Mouse (Mus musculus) MN1 (cell line): Measurements from ENCODE around the gene Gm28374.
"Not testable (repeated sequence)": the region's sequence is repeated elsewhere in the genome, so short reads cannot be mapped to it uniquely, and the experiment has no call there.

Source experiments
- DNase-seq: peaks from one replicate; pipeline ENCODE4 v3.0.0-alpha.2; 2016; ENCODE audit warnings: low spot score

Gene Gm28374

GRCm38 (mm10) chr19:6082156-6082555, at the start of gene Gm28374:
Gene Gm28374 (minus strand): TSS chr19:6082256.
- DNase-seq, result peak; percentile 87

- DNase-seq, result not testable (repeated sequence)
Observed at GRCm38 (mm10) chr19:6130414-6131128, 48.5 kb upstream of the Gm28374 start.

GRCm38 (mm10) chr19:6127760-6128341, 45.8 kb upstream of the Gm28374 start, which contains the start of gene Snx15:
Gene Snx15 (minus strand): TSS chr19:6128304.
- peak; percentile 94 for DNase-seq

DNA sequence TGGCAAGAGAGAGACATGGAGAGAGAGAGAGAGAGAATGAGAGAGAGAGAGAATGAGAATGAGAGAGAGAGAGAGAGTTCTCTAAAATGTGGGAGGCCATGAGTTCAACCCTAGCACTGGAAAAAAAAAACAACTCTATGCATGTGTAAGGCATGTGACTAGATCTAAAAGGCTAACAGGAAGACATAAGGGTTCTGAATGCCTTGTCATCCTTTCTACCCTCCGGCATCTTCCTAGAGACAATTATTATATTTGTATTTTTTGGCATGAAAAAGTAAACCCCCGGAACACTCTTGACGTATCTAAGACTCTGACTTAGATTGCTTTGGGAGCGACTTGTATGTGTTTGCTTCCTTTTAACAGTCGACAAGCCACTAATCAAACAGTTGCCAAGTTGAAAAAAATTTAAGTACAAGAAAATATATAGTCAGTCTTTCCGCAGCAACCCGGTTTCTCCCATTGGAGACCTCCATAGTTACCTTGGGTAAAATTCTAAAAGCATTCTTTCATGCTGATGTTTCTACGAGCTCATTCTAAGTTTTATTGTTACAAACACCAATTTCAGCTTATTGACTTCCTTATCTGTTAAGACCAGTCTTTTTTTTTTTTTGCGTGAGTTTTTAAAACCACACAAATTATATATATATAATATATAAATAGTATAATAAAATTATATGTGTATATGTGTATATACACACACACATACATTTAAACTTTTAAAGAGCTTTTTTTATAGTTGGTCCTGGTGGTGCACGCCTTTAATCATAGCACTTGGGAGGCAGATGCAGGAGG, 44.9 kb upstream of the Gm28374 start:
- DNase-seq, result no peak

DNA sequence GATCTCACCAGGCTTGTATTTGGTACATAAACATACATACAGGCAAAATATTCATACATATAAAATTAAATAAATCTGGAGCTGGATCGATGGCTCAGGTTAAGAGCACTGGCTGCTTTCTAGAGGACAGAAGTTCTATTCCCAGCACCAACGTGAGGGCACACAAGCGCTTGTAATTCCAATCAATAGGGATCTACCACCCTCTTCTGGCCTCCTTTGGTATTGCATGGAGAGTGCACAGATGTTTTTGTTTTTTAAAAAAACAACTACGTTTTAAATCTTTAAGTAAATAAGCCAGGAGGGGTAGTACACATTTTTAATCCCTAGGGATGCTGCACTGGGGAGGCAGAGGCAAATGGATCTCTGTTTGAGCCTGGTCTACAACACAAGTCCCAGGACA, 44.2 kb upstream of the Gm28374 start:
- DNase-seq, result peak; percentile 77

DNA sequence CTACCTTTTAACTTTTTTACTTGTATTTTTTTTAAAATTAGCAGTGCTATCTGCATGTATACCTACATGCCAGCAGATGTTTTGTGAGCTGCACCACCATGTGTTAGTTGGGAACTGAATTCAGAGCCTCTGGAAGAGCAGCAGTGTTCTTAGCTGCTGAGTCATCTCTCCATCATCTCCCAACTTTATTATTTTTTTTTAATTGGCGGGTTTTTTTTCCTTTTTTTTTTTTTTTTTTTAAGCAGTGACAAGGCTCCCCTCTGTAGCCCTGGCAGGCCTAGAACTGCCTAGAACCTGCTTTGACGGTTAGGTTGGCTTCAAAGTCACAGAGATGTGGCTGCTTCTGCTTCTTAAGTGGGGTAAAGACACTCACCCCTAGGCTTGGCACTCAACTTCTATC, 42.8 kb upstream of the Gm28374 start:
- DNase-seq, result no peak

GRCm38 (mm10) chr19:6123330-6123729, 41.3 kb upstream of the Gm28374 start:
- DNase-seq, result peak; percentile 91

DNA sequence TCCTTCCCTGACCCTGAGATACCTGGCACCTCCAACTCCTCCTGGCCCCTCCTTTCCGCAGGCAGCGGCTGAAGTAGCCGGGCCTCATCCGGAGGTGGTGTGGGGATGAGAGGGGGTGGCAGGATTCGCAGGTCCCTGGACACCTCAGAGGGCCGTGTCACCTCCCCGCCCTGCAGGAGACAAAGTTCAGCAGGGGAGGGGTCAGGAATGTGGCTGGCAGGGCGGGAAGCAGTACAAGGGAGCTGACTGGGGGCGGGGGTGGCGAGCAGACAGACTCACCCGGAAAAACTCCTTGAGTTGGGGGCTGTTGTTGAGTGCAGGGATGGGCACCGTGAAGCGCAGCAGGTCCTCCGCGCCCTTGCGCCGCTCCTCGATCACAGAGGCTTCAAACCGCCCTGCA, 39.7 kb upstream of the Gm28374 start:
- no peak for DNase-seq

- no peak for DNase-seq
Observed at GRCm38 (mm10) chr19:6118677-6119185, 36.7 kb upstream of the Gm28374 start.

- DNase-seq, result peak; percentile 96
Observed at GRCm38 (mm10) chr19:6117986-6118676, 36.1 kb upstream of the Gm28374 start, which contains the start of gene Sac3d1. Gene Sac3d1 (minus strand): TSS chr19:6118650.

DNA sequence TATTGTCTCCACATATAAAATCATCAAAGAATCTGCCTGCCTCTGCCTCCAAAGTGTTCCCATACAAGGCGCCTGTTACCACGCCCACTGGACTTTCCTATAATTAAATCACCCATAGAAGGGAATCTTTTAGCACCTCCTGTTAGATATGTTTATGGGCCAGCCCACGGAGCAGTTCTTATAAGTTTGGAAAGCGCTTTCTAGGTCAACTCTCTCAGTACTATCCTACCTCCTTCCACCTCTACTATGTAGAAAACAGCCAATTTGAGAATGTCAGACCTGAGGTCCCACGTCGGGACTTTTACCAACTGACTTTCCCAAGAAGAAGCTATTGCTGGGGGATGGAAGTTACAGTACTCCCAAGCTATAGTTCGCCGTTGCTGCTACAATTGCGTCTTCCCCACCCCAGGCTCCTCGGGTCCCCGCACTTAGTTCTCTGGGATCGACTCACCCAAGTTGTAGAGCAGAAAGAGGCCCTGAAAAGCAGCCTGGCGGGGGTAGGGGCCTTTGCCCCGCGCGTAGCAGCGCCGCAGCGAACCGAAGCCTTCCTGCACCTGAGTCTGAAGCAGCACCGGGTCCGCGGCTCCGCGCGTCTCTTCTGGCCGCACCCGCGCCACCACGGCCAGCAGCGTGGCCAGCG, 35.4 kb upstream of the Gm28374 start:
- peak; percentile 38 for DNase-seq

- no peak for DNase-seq
Observed at GRCm38 (mm10) chr19:6116113-6116850, 34.2 kb upstream of the Gm28374 start.

GRCm38 (mm10) chr19:6113116-6113515, 31.1 kb upstream of the Gm28374 start:
- DNase-seq, result no peak

DNA sequence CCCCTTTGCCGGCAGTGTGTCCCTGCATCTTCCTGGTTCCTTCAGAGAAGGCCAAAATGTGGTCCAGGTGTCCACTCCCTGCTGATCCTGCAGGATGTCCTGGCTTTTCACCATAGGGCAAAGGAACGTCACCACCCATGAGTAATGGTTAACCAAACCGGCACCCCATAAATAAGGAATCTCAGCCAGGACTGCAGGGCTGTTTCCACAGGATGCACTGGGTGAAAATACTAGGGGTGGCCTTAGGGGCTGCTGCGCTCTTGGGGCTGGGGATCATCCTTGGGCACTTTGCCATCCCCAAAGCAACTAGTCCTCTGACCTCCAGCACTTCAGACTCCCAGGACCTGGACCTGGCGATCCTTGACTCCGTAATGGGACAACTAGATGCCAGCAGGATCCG, 23.5 kb upstream of the Gm28374 start, which contains the start of gene Naaladl1:
TSS of gene Naaladl1 (plus strand) at position 197 of the 400 bp plus-strand sequence.
- no peak for DNase-seq

GRCm38 (mm10) chr19:6104476-6104875, 22.4 kb upstream of the Gm28374 start:
- peak; percentile 51 for DNase-seq

DNA sequence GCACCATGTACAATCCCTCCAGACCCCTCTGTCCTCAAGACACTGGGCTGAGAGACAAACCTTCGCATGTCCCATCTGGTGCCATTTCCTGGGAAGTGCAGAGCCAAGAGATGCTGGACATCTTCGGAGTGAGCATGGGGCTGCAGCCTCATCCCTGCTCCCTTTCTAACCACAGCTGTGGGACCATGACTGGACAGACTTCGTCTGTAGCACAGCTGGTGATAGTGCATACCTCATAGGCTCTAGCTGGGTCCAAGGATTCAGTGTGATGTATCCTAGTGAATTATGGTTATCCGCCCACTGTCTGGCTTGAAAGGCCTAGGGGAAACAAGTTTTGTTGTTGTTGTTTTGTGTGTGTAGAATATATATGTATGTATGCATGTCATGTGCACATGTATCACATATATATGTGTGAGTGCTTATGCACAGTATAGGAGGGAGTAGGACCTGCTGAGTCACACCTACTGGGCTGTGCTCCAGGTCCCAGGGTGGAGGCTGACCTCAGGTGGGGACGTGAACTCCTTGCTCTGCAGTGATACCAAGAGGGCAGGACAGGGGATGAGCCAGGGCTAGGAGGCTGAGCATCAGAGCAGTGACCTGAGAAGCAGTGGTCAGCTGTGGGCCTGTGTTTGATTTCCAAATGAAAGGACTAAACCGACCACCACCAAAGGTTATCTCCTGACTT, 20.3 kb upstream of the Gm28374 start:
- DNase-seq, result no peak

DNA sequence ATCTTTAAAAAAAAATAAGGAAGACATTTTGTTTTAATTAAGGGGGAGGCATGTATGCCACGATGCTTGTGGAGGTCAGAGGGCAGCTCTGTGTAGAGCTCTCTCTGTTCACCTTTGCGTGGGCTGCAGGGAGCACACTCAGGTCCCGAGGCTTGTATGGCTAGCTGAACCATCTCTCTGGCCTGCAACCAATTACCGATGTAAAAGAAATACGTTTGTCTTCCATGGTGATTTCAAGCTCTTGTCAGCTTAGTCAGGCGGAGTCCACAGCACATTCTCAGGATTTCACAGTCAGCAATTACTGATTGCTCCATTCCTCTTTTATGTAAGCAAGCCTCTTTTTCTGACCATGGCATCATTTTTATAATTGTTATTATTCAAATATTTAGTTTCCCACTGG, 19.1 kb upstream of the Gm28374 start:
- no peak for DNase-seq

- DNase-seq, result no peak
Observed at GRCm38 (mm10) chr19:6097847-6098246, 15.8 kb upstream of the Gm28374 start.

- no peak for DNase-seq
Observed at GRCm38 (mm10) chr19:6094119-6094518, 12.1 kb upstream of the Gm28374 start, which contains the start of gene AC131692.1. Gene AC131692.1 (plus strand): TSS chr19:6094419.

GRCm38 (mm10) chr19:6088841-6089240, 6.8 kb upstream of the Gm28374 start:
- no peak for DNase-seq
